Mouse (Mus musculus): ENCODE measurements around the gene Fmo1.

- TF ChIP-seq GATA1 (IDR thresholded peaks at IDR 0.05; ENCODE audit: borderline replicate concordance, low read length) (no peak), FLI1 (IDR thresholded peaks at IDR 0.05; ENCODE audit: low read length) (no peak)
Measured at GRCm38 (mm10) chr1:162882681-162883080, 16.3 kb upstream of the Fmo1 start.
